Mouse (Mus musculus) neural tube, embryonic 15.5 days (tissue): ENCODE measurements around the gene Gatad1. TPM values are rescaled to one million over a fixed set of nuclear protein-coding genes. Genes with fewer than 3 reads are reported as not detected.
"Not testable (repeated sequence)": the region's sequence is repeated elsewhere in the genome, so short reads cannot be mapped to it uniquely, and the experiment has no call there.

Experiments used
- ATAC-seq: fragments of 200-750 bp; cut with Nextera tagmentation; 2 replicates; pipeline ENCODE4 v1.8.0; 2017; ENCODE audit warnings: mild to moderate bottlenecking, moderate TSS enrichment, moderate library complexity; ENCODE audit not compliant: low FRiP score
- H3K27ac ChIP-seq: fragments of 300-500 bp; sonication (generic); replicated peaks from 2 replicates; pipeline ENCODE4 v1.5.1; 2015; ENCODE audit warnings: mild to moderate bottlenecking, inconsistent platforms
- H3K27me3 ChIP-seq: fragments of 300-500 bp; sonication (generic); replicated peaks from 2 replicates; pipeline ENCODE4 v1.6.1; 2015; ENCODE audit warnings: inconsistent platforms
- H3K36me3 ChIP-seq: fragments of 300-500 bp; sonication (generic); 2 replicates; pipeline ENCODE4 v1.6.1; 2015; ENCODE audit warnings: inconsistent platforms
- H3K4me1 ChIP-seq: fragments of 300-500 bp; sonication (generic); 2 replicates; pipeline ENCODE4 v1.6.1; 2015; ENCODE audit warnings: inconsistent platforms
- H3K4me2 ChIP-seq: fragments of 300-500 bp; sonication (generic); 2 replicates; pipeline ENCODE4 v1.6.1; 2015; ENCODE audit warnings: inconsistent platforms, mild to moderate bottlenecking, moderate library complexity
- H3K4me3 ChIP-seq: fragments of 300-500 bp; sonication (generic); replicated peaks from 2 replicates; pipeline ENCODE4 v1.5.1; 2015; ENCODE audit warnings: mild to moderate bottlenecking, inconsistent platforms
- H3K9ac ChIP-seq: fragments of 300-500 bp; sonication (generic); replicated peaks from 2 replicates; pipeline ENCODE4 v1.6.1; 2015; ENCODE audit warnings: mild to moderate bottlenecking, inconsistent platforms
- H3K9me3 ChIP-seq: fragments of 300-500 bp; sonication (generic); replicated peaks from 2 replicates; pipeline ENCODE4 v1.6.1; 2016; ENCODE audit warnings: inconsistent platforms
- WGBS: fragments of 180-500 bp; shearing (Covaris S2); methylation state at CpG from one replicate; pipeline ENCODE4 v1.1.7; 2015; ENCODE audit warnings: mixed read lengths; 5-methylcytosine and 5-hydroxymethylcytosine counted together
- polyA plus RNA-seq: library from polyadenylated mRNA; unstranded; fragments of >200 nt; fragmentation: Nextera tagmentation; extraction: Ambion mirVana; gene quantifications from 2 replicates; pipeline ENCODE4 v1.2.1, GENCODE M21; 2015

Gene Gatad1
- polyA plus RNA-seq, 1 experiment from 2014 or later: 61.3 TPM

DNA sequence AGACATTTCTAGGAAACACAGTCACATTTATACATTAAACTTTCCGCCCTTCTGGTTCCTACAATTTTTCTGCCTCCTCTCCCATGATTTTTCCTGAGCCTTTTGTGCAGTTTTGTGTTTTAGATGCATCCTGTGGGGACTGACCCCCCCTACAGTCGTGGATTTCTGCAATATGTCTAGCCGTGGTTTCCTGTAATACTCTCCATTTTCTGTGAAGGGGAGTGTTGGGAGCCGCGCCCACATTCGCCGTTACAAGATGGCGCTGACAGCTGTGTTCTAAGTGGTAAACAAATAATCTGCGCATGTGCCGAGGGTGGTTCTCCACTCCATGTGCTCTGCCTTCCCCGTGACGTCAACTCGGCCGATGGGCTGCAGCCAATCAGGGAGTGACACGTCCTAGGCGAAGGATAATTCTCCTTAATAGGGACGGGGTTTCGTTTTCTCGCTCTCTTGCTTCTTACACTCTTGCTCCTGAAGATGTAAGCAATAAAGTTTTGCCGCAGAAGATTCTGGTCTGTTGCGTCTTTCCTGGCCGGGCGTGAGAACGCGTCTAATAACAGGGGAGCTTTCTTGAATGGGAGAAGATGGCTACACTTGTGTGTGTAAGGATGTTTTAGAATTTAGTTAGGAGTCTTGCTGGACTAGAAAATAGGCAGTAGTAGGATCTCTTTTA lies 3.9 kb downstream of the Gatad1 start:
- WGBS: 93% methylated on average over 19 of the region's 25 CpGs
- ATAC-seq, H3K27ac ChIP-seq, H3K36me3 ChIP-seq, H3K9me3 ChIP-seq, H3K4me3 ChIP-seq, H3K4me1 ChIP-seq, H3K4me2 ChIP-seq, H3K27me3 ChIP-seq, H3K9ac ChIP-seq: not testable (repeated sequence)

DNA sequence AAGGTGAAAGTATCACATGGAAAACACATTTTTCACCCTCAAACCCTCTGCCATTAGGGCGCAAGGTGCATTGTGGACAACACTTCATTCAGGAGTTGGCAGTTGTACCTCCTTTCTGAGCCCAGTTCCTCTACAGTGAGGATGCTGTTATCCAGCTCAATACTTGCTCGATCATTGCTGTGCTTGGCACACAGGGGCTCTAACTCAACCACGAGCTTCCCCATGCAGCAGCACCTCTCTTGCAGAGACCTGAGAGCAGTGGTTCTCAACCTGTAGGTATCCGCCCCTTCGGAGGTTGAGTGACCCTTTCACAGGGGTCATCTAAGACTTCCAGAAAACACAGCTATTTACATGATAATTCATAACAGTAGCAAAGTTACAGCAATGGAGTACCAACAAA lies 5.4 kb downstream of the Gatad1 start:
- no peak overlapping the region for H3K27ac ChIP-seq
- ATAC-seq: no peak
- H3K9me3 ChIP-seq: no peaks in the 10 kb centered on the region
- no peak overlapping the region for H3K9ac ChIP-seq
- H3K27me3 ChIP-seq: no peaks in the 10 kb centered on the region
- whole genome bisulfite sequencing: 90% methylated on average over 5 of the region's 5 CpGs
- no peaks in the 10 kb centered on the region for H3K36me3 ChIP-seq
- peaks cover 2% of the 10 kb centered on the region for H3K4me1 ChIP-seq
- H3K4me3 ChIP-seq: no peak overlapping the region
- H3K4me2 ChIP-seq: no peak overlapping the region

GRCm38 (mm10) chr5:3650881-3651280 lies 6.1 kb downstream of the Gatad1 start, which contains the start of gene Tmbim7:
Gene Tmbim7 (plus strand): TSS chr5:3651181.
- peaks cover 7% of the 10 kb centered on the region for H3K4me1 ChIP-seq
- H3K27ac ChIP-seq: no peak within 1 kb of the TSS
- H3K4me2 ChIP-seq: no peak within 1 kb of the TSS
- no peak for ATAC-seq
- no peak within 1 kb of the TSS for H3K9ac ChIP-seq
- no peaks in the 10 kb centered on the region for H3K36me3 ChIP-seq
- H3K9me3 ChIP-seq: no peaks in the 10 kb centered on the region
- 80% methylated on average over 6 of the region's 6 CpGs for WGBS
- no peak within 1 kb of the TSS for H3K4me3 ChIP-seq
- H3K27me3 ChIP-seq: no peaks in the 10 kb centered on the region

DNA sequence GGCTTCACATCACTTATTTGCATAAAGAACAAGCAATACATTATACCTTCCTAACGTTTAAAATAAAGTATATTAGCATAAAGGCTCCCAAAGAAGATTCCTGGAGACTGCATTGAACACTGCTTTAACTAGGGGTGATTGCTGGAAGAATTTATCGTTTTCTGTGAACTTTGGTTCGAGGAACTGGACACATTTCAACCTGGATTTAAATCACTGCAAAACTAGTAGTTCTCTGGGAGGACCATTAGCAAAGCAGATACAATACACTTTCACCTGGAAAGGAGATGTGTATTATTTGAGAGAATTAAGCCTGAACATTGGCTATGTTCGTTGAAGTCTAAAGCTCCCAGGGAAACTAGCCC lies 8.2 kb downstream of the Gatad1 start:
- Histone ChIP-seq H3K9me3 (no peaks in the 10 kb centered on the region), H3K9ac (no peak overlapping the region), H3K36me3 (peaks cover 8% of the 10 kb centered on the region; the same call in 1 of the 2 replicates), H3K4me3 (no peak overlapping the region), H3K4me2 (no peak overlapping the region), H3K27ac (no peak overlapping the region), H3K27me3 (no peaks in the 10 kb centered on the region), H3K4me1 (peaks cover 16% of the 10 kb centered on the region)
- no peak for ATAC-seq
- 72% methylated on average over 4 of the region's 4 CpGs for WGBS

DNA sequence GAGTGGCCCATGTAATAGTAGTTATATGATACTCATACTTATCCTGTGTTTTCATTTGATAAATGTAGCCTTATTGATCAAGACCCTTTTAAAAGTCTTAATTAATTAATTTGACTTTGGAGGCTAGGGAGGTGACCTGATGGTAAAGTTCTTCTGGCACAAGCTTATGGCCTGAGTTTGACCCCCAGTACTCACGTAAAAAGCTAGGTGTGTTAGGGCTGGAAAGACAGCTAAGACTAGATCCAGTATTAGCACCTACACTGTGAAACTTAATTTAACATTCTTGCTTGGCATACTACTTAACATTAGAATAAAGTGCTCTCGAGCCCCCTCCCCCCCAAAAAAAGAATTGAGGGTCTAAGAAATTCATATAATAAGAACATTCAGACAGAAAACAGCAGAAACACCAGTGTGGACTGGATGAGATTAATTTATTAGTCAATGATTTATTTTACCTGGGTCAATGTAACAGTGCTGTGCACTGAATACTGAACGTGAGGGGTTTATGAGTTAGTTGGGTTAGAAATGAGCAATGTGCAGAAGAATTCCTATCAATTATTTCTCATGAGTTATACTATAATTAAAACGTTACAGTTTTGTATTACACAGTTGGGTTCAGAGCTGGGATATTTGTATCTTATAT lies 8.7 kb downstream of the Gatad1 start:
- Histone ChIP-seq H3K4me3 (no peak overlapping the region; the same call in 1 of the 2 replicates), H3K36me3 (peaks cover 10% of the 10 kb centered on the region; the same call in 1 of the 2 replicates), H3K27me3 (no peaks in the 10 kb centered on the region), H3K4me2 (peak overlapping the region; percentile 57), H3K4me1 (peaks cover 16% of the 10 kb centered on the region), H3K27ac (0 out of 2 replicates have a peak overlapping the region, but pooled peaks have one; percentile 54), H3K9me3 (no peaks in the 10 kb centered on the region), H3K9ac (no peak overlapping the region)
- ATAC-seq: peak; percentile 33
- WGBS: 51% methylated on average over 4 of the region's 4 CpGs

DNA sequence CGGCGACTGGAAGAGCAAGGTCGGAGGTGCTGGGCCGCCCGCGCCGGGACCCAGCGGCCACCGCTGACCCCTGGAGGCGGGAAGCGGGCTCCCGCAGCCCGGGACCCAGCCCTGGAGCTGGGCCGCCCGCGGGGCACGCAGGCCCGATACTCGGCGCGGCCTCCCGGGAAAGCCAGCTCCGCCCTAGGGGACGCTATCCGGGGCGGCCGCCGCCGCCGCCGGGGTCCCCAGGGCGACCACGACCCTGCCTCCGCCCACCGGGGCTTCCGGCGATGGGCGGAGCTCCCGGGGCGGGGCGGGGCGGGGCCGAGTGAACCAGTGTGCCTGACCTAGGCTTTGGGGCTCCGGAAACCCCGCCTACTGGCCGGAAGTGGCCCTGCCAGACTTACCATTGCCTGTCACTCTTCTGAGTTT lies 9.3 kb downstream of the Gatad1 start:
- Histone ChIP-seq H3K27ac (peak overlapping the region; percentile 91), H3K4me1 (peaks cover 16% of the 10 kb centered on the region), H3K4me3 (peak overlapping the region; percentile 95), H3K27me3 (no peaks in the 10 kb centered on the region), H3K4me2 (peak overlapping the region; percentile 57), H3K36me3 (peaks cover 13% of the 10 kb centered on the region; the same call in 1 of the 2 replicates), H3K9ac (peak overlapping the region; percentile 82), H3K9me3 (no peaks in the 10 kb centered on the region)
- ATAC-seq: peak; percentile 96
- under 1% methylated on average over 40 of the region's 46 CpGs for WGBS

DNA sequence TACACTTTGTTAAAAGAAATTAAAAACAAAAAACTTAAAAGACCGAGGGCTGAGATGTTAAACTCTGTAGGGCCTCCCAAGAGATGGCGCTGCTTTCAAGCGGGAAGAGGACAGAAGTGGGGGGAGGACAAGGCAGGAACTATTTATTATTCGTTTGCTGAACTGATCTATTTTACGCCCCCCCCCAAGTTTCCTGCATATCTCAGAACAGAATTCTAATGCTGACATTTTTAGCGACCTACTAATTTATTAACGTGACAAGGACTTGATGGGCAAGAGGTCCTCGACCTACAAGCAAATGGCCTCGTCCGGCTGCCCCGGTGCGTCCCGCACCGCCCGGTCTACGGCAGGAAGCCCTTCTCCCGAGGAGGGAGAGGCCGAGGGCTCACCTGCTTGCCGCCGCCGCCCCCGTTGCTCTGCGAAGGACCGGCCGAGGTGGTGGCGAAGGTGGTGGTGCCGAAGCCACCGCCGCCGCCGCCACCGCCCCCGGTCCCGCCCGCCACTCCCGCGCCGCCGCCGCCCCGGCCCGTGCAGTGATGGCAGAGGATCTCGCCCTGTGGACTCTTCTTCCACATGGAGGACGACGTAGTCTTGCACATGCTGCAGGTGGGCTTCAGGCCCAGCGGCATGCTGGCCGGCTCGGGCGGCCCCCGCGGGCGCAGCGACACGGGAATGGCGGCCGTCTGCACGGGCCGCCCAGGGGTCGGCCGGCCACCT lies 9.8 kb downstream of the Gatad1 start:
- Histone ChIP-seq H3K4me2 (peak overlapping the region; percentile 57), H3K27ac (peak overlapping the region; percentile 91), H3K27me3 (no peaks in the 10 kb centered on the region), H3K4me1 (peaks cover 16% of the 10 kb centered on the region), H3K9me3 (no peaks in the 10 kb centered on the region), H3K36me3 (peaks cover 14% of the 10 kb centered on the region; the same call in 1 of the 2 replicates), H3K4me3 (peak overlapping the region; percentile 95), H3K9ac (peak overlapping the region; percentile 82)
- ATAC-seq: peak; percentile 82
- WGBS: under 1% methylated on average over 59 of the region's 60 CpGs

GRCm38 (mm10) chr5:3646539-3646938 lies 10.4 kb downstream of the Gatad1 start:
- Histone ChIP-seq H3K4me1 (peaks cover 16% of the 10 kb centered on the region), H3K4me2 (peak overlapping the region; percentile 57), H3K27ac (no peak overlapping the region), H3K36me3 (peaks cover 20% of the 10 kb centered on the region), H3K27me3 (no peaks in the 10 kb centered on the region), H3K4me3 (peak overlapping the region; percentile 95), H3K9ac (peak overlapping the region; percentile 82; the same call in 1 of the 2 replicates), H3K9me3 (no peaks in the 10 kb centered on the region)
- ATAC-seq: no peak
- WGBS: 25% methylated on average over 6 of the region's 6 CpGs

DNA sequence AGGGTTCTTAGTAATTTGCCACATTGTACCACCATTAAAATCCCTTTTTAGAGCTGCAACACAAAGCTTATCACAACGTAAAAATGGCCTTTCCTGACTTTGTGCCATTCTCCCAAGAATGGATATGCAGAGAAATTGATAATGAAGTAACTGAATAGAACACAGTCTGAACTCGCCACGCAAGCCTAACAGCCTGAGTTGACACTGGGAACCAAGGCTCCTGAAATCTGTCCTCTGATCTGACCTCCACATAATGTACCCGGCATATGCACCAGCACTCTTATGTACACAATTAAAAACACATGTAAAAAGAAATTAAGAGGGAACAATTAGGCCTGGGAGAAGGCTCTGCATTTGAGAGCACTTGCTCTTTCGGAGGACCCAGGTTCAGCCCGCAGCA lies 11.7 kb downstream of the Gatad1 start:
- WGBS: 84% methylated on average over 6 of the region's 6 CpGs
- Histone ChIP-seq H3K36me3 (peaks cover 29% of the 10 kb centered on the region), H3K4me3 (no peak overlapping the region), H3K27ac (no peak overlapping the region), H3K9ac (no peak overlapping the region), H3K27me3 (no peaks in the 10 kb centered on the region), H3K4me2 (peak overlapping the region; percentile 11; the same call in 1 of the 2 replicates), H3K4me1 (peaks cover 16% of the 10 kb centered on the region), H3K9me3 (no peaks in the 10 kb centered on the region)
- no peak for ATAC-seq

- no peak overlapping the region for H3K9ac ChIP-seq
- no peaks in the 10 kb centered on the region for H3K9me3 ChIP-seq
- no peaks in the 10 kb centered on the region for H3K27me3 ChIP-seq
- H3K27ac ChIP-seq: no peak overlapping the region
- H3K4me3 ChIP-seq: no peak overlapping the region
- peaks cover 31% of the 10 kb centered on the region for H3K36me3 ChIP-seq
- peaks cover 16% of the 10 kb centered on the region for H3K4me1 ChIP-seq
- 96% methylated on average over 6 of the region's 6 CpGs for WGBS
- H3K4me2 ChIP-seq: no peak overlapping the region
- ATAC-seq: no peak
Observed at GRCm38 (mm10) chr5:3644621-3645020, 12.4 kb downstream of the Gatad1 start.

GRCm38 (mm10) chr5:3635286-3635685 lies 21.7 kb downstream of the Gatad1 start:
- ATAC-seq: no peak
- no peak overlapping the region for H3K4me2 ChIP-seq
- no peak overlapping the region for H3K9ac ChIP-seq
- H3K4me1 ChIP-seq: no peaks in the 10 kb centered on the region
- no peak overlapping the region for H3K4me3 ChIP-seq
- H3K27me3 ChIP-seq: no peaks in the 10 kb centered on the region
- H3K9me3 ChIP-seq: no peaks in the 10 kb centered on the region
- peaks cover 39% of the 10 kb centered on the region for H3K36me3 ChIP-seq
- H3K27ac ChIP-seq: no peak overlapping the region
- WGBS: 89% methylated on average over 8 of the region's 8 CpGs
